Mouse (Mus musculus) midbrain, embryonic 13.5 days (tissue): ENCODE measurements at regions not wholly inside any gene's neighbourhood (a gene's known extent, or its start where the extent isn't known, plus 50 kb on each side); places are given as distances from the start of the nearest gene placed in this dataset.
A peak's percentile ranks its signal among the peaks of the same experiment; 100 is the strongest.

Experiments used
- ATAC-seq: fragments of 200-750 bp; cut with Nextera tagmentation; 2 replicates; pipeline ENCODE4 v1.8.0; 2017; ENCODE audit warnings: mild to moderate bottlenecking, moderate TSS enrichment, moderate library complexity
- H3K27ac ChIP-seq: fragments of 300-500 bp; sonication (generic); 2 replicates; pipeline ENCODE4 v1.5.1; 2015; ENCODE audit warnings: inconsistent platforms, mild to moderate bottlenecking, moderate library complexity
- H3K27me3 ChIP-seq: fragments of 300-500 bp; sonication (generic); 2 replicates; pipeline ENCODE4 v1.6.1; 2015; ENCODE audit warnings: mild to moderate bottlenecking, inconsistent platforms
- H3K36me3 ChIP-seq: fragments of 300-500 bp; sonication (generic); 2 replicates; pipeline ENCODE4 v1.6.1; 2015; ENCODE audit warnings: mild to moderate bottlenecking, inconsistent platforms
- H3K4me1 ChIP-seq: fragments of 300-500 bp; sonication (generic); replicated peaks from 2 replicates; pipeline ENCODE4 v1.6.1; 2015; ENCODE audit warnings: inconsistent platforms
- H3K4me2 ChIP-seq: fragments of 300-500 bp; sonication (generic); replicated peaks from 2 replicates; pipeline ENCODE4 v1.6.1; 2015; ENCODE audit warnings: moderate library complexity, mild to moderate bottlenecking, inconsistent platforms
- H3K4me3 ChIP-seq: fragments of 300-500 bp; sonication (generic); replicated peaks from 2 replicates; pipeline ENCODE4 v1.5.1; 2015; ENCODE audit warnings: mild to moderate bottlenecking, inconsistent platforms
- H3K9ac ChIP-seq: fragments of 300-500 bp; sonication (generic); replicated peaks from 2 replicates; pipeline ENCODE4 v1.6.1; 2015; ENCODE audit warnings: mild to moderate bottlenecking, inconsistent platforms
- H3K9me3 ChIP-seq: fragments of 300-500 bp; sonication (generic); 2 replicates; pipeline ENCODE4 v1.6.1; 2016; ENCODE audit warnings: mild to moderate bottlenecking, inconsistent platforms
- WGBS: fragments of 180-500 bp; shearing (Covaris S2); methylation state at CpG from one replicate; pipeline ENCODE4 v1.1.7; 2015; 5-methylcytosine and 5-hydroxymethylcytosine counted together

DNA sequence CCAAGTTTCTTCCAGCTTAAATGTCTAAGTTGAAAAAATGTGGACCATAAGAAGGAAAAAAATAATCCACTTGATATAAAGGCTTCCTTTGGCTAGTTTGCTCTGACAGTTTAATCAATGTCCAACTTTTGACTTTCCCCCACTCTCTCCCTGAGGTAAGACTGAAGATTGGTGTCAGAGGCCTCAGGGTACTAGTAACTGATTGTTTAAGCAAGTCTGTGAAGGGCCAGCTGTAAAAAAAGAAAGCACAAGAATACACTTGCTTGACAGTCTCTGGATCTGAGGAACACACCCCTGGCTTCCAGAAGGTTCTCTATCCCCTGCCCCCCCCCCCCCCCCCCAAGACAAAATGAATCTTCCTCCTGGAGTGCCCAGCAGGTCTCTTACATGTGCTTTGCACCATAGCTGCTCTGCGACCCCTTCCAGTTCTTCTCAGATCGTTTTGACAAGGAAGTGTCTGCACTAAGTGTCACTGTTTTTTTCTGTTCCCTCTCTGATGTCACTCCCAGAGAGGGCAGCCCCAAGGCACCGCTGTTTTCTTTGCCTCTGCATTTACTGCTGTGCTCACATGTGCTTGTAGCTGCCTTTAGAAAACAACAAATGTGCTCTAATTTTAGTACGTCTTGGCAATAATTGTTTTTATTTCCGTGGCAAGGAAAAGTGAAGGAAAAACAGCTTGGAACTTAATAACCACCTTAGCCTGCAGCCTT, 462.1 kb upstream of the Nr2f2 start:
- Histone ChIP-seq H3K27ac (no peak overlapping the region), H3K4me1 (no peaks in the 10 kb centered on the region), H3K27me3 (no peaks in the 10 kb centered on the region), H3K36me3 (no peaks in the 10 kb centered on the region), H3K9me3 (no peaks in the 10 kb centered on the region), H3K4me2 (no peak overlapping the region), H3K9ac (no peak overlapping the region), H3K4me3 (no peak overlapping the region)
- WGBS, result 77% methylated on average over 5 of the region's 5 CpGs
- ATAC-seq, result no peak

- H3K9me3 ChIP-seq, result no peaks in the 10 kb centered on the region
- no peaks in the 10 kb centered on the region for H3K27me3 ChIP-seq
- H3K27ac ChIP-seq, result no peak overlapping the region
- no peak overlapping the region for H3K4me2 ChIP-seq
- WGBS, result 84% methylated on average over 3 of the region's 3 CpGs
- 0 out of 2 replicates have a peak, but pooled peaks cover 4% of the 10 kb centered on the region for H3K4me1 ChIP-seq
- no peaks in the 10 kb centered on the region for H3K36me3 ChIP-seq
- ATAC-seq, result no peak
- H3K4me3 ChIP-seq, result no peak overlapping the region
- no peak overlapping the region for H3K9ac ChIP-seq
These were observed 459.5 kb upstream of the Nr2f2 start for GRCm38 (mm10) chr7:70826074-70826473.

DNA sequence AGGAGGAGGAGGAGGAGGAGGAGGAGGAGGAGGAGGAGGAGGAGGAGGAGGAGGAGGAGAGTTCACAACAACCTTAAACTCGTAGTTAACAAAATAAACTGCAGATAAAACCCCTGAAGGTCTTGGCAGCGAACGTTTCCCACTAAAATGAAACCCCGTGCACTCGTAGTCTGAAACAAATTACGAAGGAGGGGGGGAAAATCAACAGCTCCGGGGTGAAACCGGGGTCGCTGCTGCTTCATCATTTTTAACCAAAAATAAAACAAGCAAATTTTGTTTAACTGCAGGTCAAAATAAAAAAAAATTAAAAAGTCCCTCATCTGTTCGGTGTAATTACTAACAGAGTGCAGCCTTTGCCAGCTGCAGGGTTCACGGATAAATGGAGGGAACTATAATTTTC, 456.5 kb upstream of the Nr2f2 start:
- Histone ChIP-seq H3K4me1 (0 out of 2 replicates have a peak, but pooled peaks cover 4% of the 10 kb centered on the region), H3K4me2 (no peak overlapping the region), H3K36me3 (no peaks in the 10 kb centered on the region), H3K27me3 (no peaks in the 10 kb centered on the region), H3K27ac (no peak overlapping the region), H3K4me3 (no peak overlapping the region), H3K9me3 (no peaks in the 10 kb centered on the region), H3K9ac (no peak overlapping the region)
- 78% methylated on average over 11 of the region's 11 CpGs for WGBS
- no peak for ATAC-seq

DNA sequence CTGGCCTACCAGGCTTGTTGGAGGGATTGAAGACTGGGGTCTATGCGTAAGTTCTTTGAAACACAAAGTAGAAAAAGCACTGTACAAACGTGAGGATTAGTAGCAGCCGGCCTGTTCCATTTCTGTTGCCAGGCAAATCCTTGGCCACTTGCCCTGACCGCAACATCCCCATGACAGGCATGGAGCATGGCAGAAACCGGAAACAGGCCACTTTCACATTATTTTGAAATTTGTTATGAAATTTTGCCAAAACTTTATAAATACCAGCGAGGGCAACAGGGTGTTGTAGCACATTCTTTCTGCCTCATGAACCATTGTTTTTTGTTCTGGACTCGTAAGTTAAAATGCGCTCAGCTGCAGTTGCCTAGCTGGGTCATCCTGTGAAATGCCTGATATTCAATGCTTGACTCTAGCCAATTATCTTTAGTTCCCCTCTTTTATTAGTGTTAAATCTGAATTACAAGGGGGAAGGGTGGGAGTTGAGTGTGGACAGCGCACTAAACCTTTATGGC, 455.8 kb upstream of the Nr2f2 start:
- no peaks in the 10 kb centered on the region for H3K36me3 ChIP-seq
- no peaks in the 10 kb centered on the region for H3K27me3 ChIP-seq
- H3K4me1 ChIP-seq, result 0 out of 2 replicates have a peak, but pooled peaks cover 4% of the 10 kb centered on the region
- no peak overlapping the region for H3K4me2 ChIP-seq
- 48% methylated on average over 9 of the region's 9 CpGs for WGBS
- ATAC-seq, result peak; percentile 66; the same call in 1 of the 2 replicates
- no peak overlapping the region for H3K9ac ChIP-seq
- no peaks in the 10 kb centered on the region for H3K9me3 ChIP-seq
- H3K4me3 ChIP-seq, result no peak overlapping the region
- no peak overlapping the region for H3K27ac ChIP-seq

GRCm38 (mm10) chr7:70821861-70822260, 455.3 kb upstream of the Nr2f2 start:
- no peaks in the 10 kb centered on the region for H3K9me3 ChIP-seq
- ATAC-seq, result 0 out of 2 replicates have a peak, but pooled peaks have one; percentile 40

DNA sequence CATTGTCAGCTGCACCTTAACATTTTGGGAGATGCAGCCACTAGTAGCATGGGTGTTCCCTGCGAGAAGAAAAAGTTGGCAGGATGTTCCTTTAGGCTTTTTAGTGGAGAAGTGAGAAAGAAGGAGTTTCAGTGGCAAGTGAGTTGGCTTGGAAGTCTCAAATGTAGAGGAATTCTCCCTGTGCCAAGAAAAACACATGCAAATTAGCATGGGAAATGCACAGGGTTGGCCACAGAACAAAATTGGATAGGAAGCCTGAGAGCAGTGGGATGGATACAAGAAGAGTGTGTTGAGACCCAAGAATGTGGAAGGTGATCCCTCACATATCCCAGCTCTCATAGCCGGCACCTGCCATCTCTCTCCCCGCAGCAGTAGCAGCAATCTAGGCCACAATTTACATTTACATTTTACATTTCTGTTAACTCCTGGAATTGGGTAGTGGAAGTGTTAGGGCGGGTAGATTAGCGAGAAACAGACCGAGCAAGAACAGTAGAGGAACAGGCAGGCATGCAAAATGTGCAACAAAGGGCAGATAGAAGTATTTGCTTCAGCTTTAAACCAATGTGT, 450.9 kb upstream of the Nr2f2 start:
- no peak overlapping the region for H3K9ac ChIP-seq
- no peaks in the 10 kb centered on the region for H3K36me3 ChIP-seq
- H3K27ac ChIP-seq, result no peak overlapping the region
- H3K4me3 ChIP-seq, result no peak overlapping the region
- H3K27me3 ChIP-seq, result no peaks in the 10 kb centered on the region
- H3K4me2 ChIP-seq, result no peak overlapping the region
- H3K9me3 ChIP-seq, result no peaks in the 10 kb centered on the region
- 85% methylated on average over 6 of the region's 6 CpGs for WGBS
- ATAC-seq, result no peak
- 0 out of 2 replicates have a peak, but pooled peaks cover 4% of the 10 kb centered on the region for H3K4me1 ChIP-seq

More at GRCm38 (mm10) chr7:70821861-70822260, 455.3 kb upstream of the Nr2f2 start:
- Histone ChIP-seq H3K4me1 (0 out of 2 replicates have a peak, but pooled peaks cover 4% of the 10 kb centered on the region), H3K9ac (no peak overlapping the region), H3K27ac (no peak overlapping the region), H3K4me3 (no peak overlapping the region), H3K4me2 (no peak overlapping the region), H3K36me3 (no peaks in the 10 kb centered on the region), H3K27me3 (no peaks in the 10 kb centered on the region)
- 70% methylated on average over 4 of the region's 4 CpGs for WGBS

DNA sequence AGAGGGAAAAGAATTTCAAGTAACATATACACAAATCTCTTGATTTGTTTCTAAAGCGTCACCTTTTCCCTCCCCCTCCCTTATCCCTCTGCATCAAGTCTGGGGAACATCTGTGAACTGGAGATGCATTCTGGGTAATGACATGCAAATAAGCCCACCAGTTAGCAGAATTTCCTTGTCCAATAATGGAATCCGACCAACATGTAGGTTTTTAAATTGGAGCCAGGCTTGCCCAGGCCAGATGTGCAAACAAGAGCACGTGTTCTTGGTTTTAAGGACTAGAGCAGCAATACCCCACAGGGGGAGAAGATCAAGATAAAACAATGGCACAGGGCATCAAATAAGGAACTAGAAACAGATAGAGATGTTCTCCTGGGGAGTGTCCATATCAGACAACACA, 447.9 kb upstream of the Nr2f2 start:
- Histone ChIP-seq H3K36me3 (no peaks in the 10 kb centered on the region), H3K4me1 (no peaks in the 10 kb centered on the region), H3K4me3 (no peak overlapping the region), H3K27ac (no peak overlapping the region), H3K4me2 (no peak overlapping the region), H3K27me3 (no peaks in the 10 kb centered on the region), H3K9me3 (no peaks in the 10 kb centered on the region), H3K9ac (no peak overlapping the region)
- ATAC-seq, result no peak
- WGBS, result 60% methylated on average over 3 of the region's 3 CpGs

GRCm38 (mm10) chr7:70813101-70813500, 446.6 kb upstream of the Nr2f2 start:
- H3K4me2 ChIP-seq, result no peak overlapping the region
- ATAC-seq, result no peak
- H3K27ac ChIP-seq, result no peak overlapping the region
- H3K9me3 ChIP-seq, result no peaks in the 10 kb centered on the region
- no peak overlapping the region for H3K4me3 ChIP-seq
- H3K36me3 ChIP-seq, result no peaks in the 10 kb centered on the region
- no peak overlapping the region for H3K9ac ChIP-seq
- WGBS, result 57% methylated on average over 5 of the region's 5 CpGs
- H3K4me1 ChIP-seq, result no peaks in the 10 kb centered on the region
- H3K27me3 ChIP-seq, result no peaks in the 10 kb centered on the region

DNA sequence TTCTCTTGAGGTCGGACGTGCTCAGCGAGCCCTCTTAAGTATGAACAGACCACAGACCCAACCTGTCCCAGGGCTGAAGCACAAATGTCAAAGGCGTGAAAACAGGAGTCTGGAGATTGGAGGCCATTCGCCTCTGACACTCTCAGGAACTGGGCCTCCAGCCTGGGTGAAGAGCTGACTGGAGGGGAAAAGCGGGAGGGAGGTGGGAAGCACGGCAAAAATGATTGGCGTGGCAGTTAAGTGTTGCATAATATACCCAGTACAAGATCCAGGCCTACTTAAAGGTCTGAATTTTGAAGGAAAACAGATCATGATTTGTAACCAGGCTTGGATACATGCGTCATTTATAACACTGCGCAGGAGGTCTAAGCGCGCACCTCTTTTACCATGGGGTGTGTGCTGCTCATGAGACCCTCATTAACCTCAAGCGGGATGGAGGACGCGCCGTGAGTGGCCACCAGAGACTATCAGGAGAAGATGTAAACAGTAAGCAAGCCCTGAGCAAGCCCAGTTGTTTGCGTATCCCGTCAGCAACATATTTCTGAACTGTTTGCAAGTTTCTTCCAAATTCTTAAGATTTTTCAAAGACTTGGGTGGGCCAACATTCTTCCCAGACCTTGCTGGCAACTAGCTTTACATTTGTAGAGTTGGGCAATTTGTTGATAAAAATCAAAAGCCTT, 444.0 kb upstream of the Nr2f2 start:
- Histone ChIP-seq H3K9ac (no peak overlapping the region), H3K27me3 (no peaks in the 10 kb centered on the region), H3K36me3 (no peaks in the 10 kb centered on the region), H3K4me3 (no peak overlapping the region), H3K9me3 (no peaks in the 10 kb centered on the region), H3K4me2 (no peak overlapping the region), H3K4me1 (no peaks in the 10 kb centered on the region), H3K27ac (no peak overlapping the region)
- no peak for ATAC-seq
- 91% methylated on average over 18 of the region's 18 CpGs for WGBS

DNA sequence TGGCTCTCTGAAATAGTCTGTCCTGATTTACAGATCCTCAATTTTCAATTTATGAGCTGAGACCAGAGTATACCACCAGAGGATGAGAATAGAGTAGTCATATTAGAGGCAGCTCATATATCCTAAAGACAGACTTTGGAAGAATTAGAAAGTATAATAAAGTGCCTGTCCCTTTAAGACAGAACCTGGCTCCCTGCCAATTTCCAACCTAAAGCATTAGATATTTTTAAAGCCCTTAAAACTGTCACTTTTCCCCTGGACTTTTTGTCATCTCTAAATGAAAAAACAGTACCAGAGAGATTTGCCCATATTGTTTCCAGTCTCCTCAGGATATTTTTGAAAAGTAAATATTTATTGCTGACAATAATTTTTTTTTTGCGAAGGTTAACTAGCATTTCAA, 437.7 kb upstream of the Nr2f2 start:
- no peaks in the 10 kb centered on the region for H3K27me3 ChIP-seq
- no peak overlapping the region for H3K4me2 ChIP-seq
- no peaks in the 10 kb centered on the region for H3K4me1 ChIP-seq
- no peaks in the 10 kb centered on the region for H3K9me3 ChIP-seq
- 80% methylated on average over 1 of the region's 1 CpGs for WGBS
- H3K36me3 ChIP-seq, result no peaks in the 10 kb centered on the region
- no peak overlapping the region for H3K9ac ChIP-seq
- ATAC-seq, result no peak
- no peak overlapping the region for H3K27ac ChIP-seq
- no peak overlapping the region for H3K4me3 ChIP-seq

- Histone ChIP-seq H3K4me3 (no peak overlapping the region), H3K27ac (no peak overlapping the region), H3K27me3 (no peaks in the 10 kb centered on the region), H3K36me3 (no peaks in the 10 kb centered on the region), H3K4me1 (no peaks in the 10 kb centered on the region), H3K9ac (no peak overlapping the region), H3K9me3 (no peaks in the 10 kb centered on the region), H3K4me2 (no peak overlapping the region)
- 88% methylated on average over 1 of the region's 1 CpGs for WGBS
- no peak for ATAC-seq
These were observed 433.4 kb upstream of the Nr2f2 start for GRCm38 (mm10) chr7:70799976-70800375.

DNA sequence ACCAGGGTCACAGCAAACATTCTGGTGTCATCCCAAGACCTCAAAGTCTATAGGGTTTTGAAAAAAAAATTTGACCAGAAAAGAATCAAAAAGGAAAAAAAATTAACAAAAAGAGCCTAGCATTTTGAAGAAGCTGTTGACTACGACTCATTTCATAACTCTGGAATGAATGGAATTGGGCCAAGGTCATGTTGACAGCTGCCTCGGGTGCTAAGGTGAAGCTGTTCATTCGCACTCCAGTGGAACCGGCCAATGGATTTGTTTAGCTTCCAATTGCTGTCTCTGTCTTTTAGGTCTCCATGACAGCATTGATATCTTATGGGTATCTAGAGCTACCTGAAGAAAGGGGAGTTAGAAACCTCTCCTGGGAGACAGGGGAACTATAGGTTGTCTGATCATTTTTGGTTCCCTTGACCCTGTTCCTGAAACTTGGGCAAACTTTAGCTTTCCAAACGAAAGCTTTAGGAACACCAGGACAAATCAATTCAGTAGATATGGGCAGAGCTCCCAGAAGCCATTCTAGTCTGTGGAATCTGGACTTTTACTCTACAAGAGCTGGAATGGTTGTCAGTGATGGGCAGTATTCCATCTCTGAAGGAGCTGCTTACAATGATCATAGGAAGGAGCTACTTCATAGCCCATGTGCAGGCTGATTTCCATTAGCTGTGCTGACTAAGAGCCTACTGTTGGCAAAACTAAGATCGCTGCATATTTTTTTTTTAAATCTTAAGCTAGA, 432.7 kb upstream of the Nr2f2 start:
- Histone ChIP-seq H3K4me2 (no peak overlapping the region), H3K9me3 (no peaks in the 10 kb centered on the region), H3K27ac (no peak overlapping the region), H3K4me1 (no peaks in the 10 kb centered on the region), H3K9ac (no peak overlapping the region), H3K27me3 (no peaks in the 10 kb centered on the region), H3K4me3 (no peak overlapping the region), H3K36me3 (no peaks in the 10 kb centered on the region)
- WGBS, result 88% methylated on average over 6 of the region's 6 CpGs
- ATAC-seq, result no peak
